Mouse (Mus musculus) cerebellum, adult 2 months (tissue): ENCODE data around the gene C5ar2.

Source experiments
- CTCF ChIP-seq: fragments of 200-500 bp; IDR thresholded peaks from 2 replicates; pipeline ENCODE4 v1.5.1; 2011; ENCODE audit warnings: low read depth, mild to moderate bottlenecking, control low read depth, low read length, moderate library complexity, borderline replicate concordance; ENCODE audit not compliant: insufficient read depth
- POLR2A ChIP-seq: fragments of 200-500 bp; IDR thresholded peaks from 2 replicates; pipeline ENCODE4 v1.6.1; 2011; ENCODE audit warnings: low read length, control low read depth, borderline replicate concordance; ENCODE audit not compliant: insufficient read depth

DNA sequence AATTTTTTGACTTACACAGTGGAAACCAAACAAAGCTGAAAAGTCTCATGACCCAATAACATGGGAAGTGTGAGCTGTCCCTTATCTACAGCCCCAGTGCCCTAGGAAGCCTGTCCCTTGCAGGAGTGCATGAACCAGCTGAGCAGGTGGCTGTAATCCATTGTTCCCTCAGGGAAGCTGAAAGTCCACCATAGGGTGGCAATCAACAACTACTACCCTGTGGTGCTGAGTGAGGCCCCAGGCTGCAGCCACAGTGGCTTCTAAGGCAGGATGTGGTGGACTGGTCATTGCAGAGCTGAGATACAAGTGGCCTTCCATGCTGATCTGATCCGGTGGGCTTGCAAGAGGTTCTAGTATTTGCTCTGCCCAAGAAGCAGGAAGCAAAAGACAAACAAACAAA is 17.1 kb upstream of the C5ar2 start:
- TF ChIP-seq CTCF (no peak), POLR2A (no peak)
